Mouse (Mus musculus): ENCODE data around the gene Fgfr2. TPM values are rescaled to one million over a fixed set of nuclear protein-coding genes. Genes with fewer than 3 reads are reported as not detected.
A peak's percentile ranks its signal among the peaks of the same experiment; 100 is the strongest.

The Fgfr2 gene
- polyA plus RNA-seq, 1 experiment from 2014 or later: 123 TPM

DNA sequence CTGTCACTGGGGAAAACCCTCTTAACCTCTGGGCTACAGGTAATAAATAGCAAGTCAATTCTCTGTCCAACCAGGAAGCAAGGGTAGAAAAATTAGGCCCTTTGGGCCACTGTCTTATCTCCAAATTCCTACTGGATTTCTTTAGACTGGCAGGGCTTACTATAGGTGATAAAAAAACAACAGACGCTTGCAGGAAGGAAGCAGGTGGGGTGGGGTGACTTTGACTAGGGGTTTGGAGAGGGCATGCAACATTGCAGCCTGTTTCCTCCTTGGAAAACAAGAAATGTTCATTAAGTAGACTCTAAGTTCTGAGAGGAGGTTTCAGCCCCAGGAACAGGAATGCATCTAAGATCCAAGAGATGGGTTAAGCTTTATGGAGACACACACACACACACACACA is 2098.3 kb downstream of the Fgfr2 start:
- no peaks in the 10 kb centered on the region for H3K27me3 ChIP-seq
- H3K36me3 ChIP-seq: no peaks in the 10 kb centered on the region
- H3K4me1 ChIP-seq: no peaks in the 10 kb centered on the region
- no peak overlapping the region for H3K27ac ChIP-seq
- H3K9me3 ChIP-seq: no peaks in the 10 kb centered on the region
- 60% methylated on average over 1 of the region's 1 CpGs for WGBS
- H3K4me3 ChIP-seq: no peak overlapping the region
- no peak overlapping the region for H3K9ac ChIP-seq
- no peak for ATAC-seq (ENCODE audit: low FRiP score, low read depth)
- H3K4me2 ChIP-seq (replicated peaks): no peak overlapping the region

DNA sequence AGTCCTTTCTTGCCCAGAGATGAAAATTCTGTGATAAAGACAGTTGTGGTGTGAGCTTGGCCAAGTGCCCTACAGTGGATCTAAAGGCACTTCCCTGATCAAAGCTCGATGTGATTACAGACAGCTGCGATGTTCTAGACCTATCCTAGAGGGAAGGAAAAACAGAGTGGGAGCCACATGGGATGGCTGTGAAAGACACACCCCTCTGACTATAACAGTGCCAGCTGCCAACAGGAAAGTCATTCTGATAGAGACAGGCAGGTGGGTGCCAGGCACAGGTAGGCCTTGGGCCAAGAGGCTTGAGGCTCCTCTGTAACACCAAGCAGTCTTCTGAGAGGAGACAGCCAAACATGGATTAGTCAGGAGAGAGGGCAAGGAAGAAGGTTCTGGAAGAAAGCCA is 2104.0 kb downstream of the Fgfr2 start:
- H3K4me2 ChIP-seq (replicated peaks): no peak overlapping the region
- H3K36me3 ChIP-seq: no peaks in the 10 kb centered on the region
- H3K27ac ChIP-seq: no peak overlapping the region
- H3K9me3 ChIP-seq: 0 out of 2 replicates have a peak, but pooled peaks cover 5% of the 10 kb centered on the region
- ATAC-seq (ENCODE audit: low FRiP score, low read depth): no peak
- 87% methylated on average over 2 of the region's 2 CpGs for WGBS
- H3K27me3 ChIP-seq: no peaks in the 10 kb centered on the region
- H3K9ac ChIP-seq: no peak overlapping the region
- no peak overlapping the region for H3K4me3 ChIP-seq
- H3K4me1 ChIP-seq: no peaks in the 10 kb centered on the region

DNA sequence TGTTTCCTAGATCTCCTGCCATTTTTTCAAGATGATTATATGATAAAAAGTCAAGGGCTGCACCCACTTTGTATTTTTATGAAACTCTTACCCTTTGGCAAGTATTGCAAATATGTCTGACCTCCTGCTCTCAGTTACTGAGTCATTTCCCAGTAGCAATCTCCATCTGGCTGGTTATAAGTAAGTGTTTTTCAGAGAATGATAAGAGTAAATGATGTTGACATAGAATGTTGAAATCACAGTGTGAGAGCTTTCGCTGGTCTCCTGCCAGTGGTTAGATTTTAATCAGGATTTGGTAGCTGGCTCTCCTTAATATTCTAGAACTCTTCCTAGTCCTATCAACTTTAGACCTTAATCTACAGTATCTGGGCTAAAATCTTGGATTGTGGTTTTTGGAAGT is 2111.2 kb downstream of the Fgfr2 start:
- Histone ChIP-seq H3K9ac (no peak overlapping the region), H3K4me3 (no peak overlapping the region), H3K4me1 (no peaks in the 10 kb centered on the region), H3K27me3 (no peaks in the 10 kb centered on the region), H3K36me3 (no peaks in the 10 kb centered on the region), H3K4me2 (replicated peaks) (no peak overlapping the region), H3K9me3 (peaks cover 8% of the 10 kb centered on the region), H3K27ac (no peak overlapping the region)
- 83% methylated on average over 1 of the region's 1 CpGs for WGBS
- no peak for ATAC-seq (ENCODE audit: low FRiP score, low read depth)

DNA sequence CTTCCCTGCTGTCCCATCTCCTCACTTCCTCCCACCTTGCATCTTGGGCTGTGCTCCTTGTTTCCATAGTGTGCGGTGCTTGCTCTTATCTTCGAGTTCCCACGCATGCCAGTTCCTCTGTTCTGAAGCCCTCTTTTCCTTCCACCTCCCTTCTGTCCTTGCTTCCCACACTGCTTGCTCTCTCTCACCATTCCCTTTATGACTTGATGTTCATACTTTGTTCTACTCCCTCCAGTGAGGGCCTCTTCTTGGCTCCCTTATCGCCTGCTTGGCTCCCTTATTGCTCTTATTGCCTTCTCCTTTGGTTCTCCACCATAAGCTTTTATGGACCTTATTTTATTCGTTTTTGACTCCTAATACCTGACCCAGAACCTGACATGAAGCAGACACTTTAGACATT is 2114.0 kb downstream of the Fgfr2 start:
- ATAC-seq (ENCODE audit: low FRiP score, low read depth): no peak
- Histone ChIP-seq H3K9ac (no peak overlapping the region), H3K27me3 (no peaks in the 10 kb centered on the region), H3K4me3 (no peak overlapping the region), H3K27ac (no peak overlapping the region), H3K4me1 (no peaks in the 10 kb centered on the region), H3K36me3 (no peaks in the 10 kb centered on the region), H3K4me2 (replicated peaks) (no peak overlapping the region), H3K9me3 (peaks cover 17% of the 10 kb centered on the region)
- WGBS: 83% methylated on average over 5 of the region's 5 CpGs

DNA sequence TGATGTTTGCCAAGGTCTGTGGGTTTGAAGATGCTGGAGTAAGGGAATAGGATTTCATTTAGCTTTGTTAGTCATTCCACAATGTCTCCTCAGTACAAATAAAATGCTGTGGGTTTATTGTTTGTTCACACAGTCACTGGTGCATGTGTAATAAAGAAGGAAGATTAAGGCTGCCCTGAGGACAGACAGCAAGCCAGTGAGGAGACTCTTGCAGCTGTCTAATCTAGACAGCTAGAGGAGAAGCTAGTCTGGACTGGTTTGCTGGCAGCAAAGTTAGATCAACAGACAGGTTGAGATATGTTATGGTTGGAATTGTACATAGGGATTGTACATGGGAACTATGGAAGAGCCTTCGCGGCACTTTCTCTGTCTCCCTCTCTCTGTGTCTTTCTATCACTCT is 2115.9 kb downstream of the Fgfr2 start:
- WGBS: 93% methylated on average over 2 of the region's 2 CpGs
- no peaks in the 10 kb centered on the region for H3K36me3 ChIP-seq
- H3K9ac ChIP-seq: no peak overlapping the region
- H3K4me2 ChIP-seq (replicated peaks): no peak overlapping the region
- H3K4me3 ChIP-seq: no peak overlapping the region
- H3K4me1 ChIP-seq: no peaks in the 10 kb centered on the region
- H3K27me3 ChIP-seq: no peaks in the 10 kb centered on the region
- H3K9me3 ChIP-seq: peaks cover 17% of the 10 kb centered on the region
- H3K27ac ChIP-seq: no peak overlapping the region
- ATAC-seq (ENCODE audit: low FRiP score, low read depth): no peak

DNA sequence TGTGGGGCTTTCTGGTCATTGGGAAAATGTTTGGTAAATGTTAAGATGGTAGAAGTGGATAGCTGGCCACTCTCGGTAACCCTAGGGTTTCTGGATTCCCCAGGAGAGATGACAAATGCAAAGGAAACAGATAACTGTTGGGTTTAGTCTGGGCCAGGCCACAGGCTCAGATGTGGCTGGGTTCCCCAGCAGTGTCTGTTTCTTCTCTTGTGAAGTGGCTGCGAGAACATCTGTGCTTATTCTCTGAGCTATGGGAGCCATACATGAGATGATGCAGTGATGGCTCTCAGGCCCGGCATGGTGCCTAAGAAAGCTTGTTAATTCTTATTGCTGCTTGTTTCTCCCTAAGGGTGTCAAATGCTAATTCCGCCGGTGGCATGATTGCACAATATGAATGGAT is 2119.1 kb downstream of the Fgfr2 start:
- Histone ChIP-seq H3K4me1 (no peaks in the 10 kb centered on the region), H3K9me3 (peaks cover 17% of the 10 kb centered on the region), H3K9ac (no peak overlapping the region), H3K27me3 (no peaks in the 10 kb centered on the region), H3K4me3 (no peak overlapping the region), H3K27ac (no peak overlapping the region), H3K36me3 (no peaks in the 10 kb centered on the region), H3K4me2 (replicated peaks) (no peak overlapping the region)
- 88% methylated on average over 5 of the region's 5 CpGs for WGBS
- ATAC-seq (ENCODE audit: low FRiP score, low read depth): no peak

DNA sequence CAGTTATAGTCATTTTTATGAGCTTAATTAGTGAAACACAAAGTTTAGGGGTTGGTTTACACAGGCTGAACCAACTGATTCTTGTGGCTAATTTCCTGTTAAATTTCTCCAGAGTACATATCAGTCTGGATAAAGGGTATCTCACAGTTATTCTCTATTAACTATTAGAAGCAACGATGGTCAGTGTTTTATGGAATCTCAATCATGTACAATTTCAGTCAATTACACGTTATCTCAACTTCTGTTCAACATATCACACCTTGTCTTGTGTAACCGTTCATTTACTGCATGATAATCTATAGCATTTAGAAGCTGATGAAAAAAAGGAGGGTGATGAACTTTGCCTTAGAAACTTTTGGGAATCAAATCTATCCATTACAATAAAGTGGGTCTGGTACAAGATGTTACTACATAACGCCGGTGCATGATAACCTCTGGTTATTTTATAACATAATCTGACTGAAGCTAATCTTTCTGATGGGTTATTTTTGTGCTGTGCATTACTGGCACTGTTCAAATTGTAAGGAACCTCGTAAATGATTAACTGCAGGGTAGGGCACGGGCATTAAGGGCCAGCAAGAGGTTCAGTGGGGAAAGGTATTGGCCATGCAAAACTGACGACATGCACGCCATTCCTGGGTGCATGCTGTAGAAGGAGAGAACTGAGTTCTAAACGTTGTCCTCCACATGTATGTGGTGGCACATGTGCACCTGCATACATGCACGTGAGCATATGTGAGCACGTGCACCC is 2121.0 kb downstream of the Fgfr2 start:
- H3K4me1 ChIP-seq: no peaks in the 10 kb centered on the region
- no peak overlapping the region for H3K27ac ChIP-seq
- H3K36me3 ChIP-seq: no peaks in the 10 kb centered on the region
- 81% methylated on average over 12 of the region's 12 CpGs for WGBS
- no peak for ATAC-seq (ENCODE audit: low FRiP score, low read depth)
- H3K4me3 ChIP-seq: no peak overlapping the region
- H3K9me3 ChIP-seq: peaks cover 13% of the 10 kb centered on the region
- no peak overlapping the region for H3K4me2 ChIP-seq (replicated peaks)
- no peak overlapping the region for H3K9ac ChIP-seq
- H3K27me3 ChIP-seq: no peaks in the 10 kb centered on the region

DNA sequence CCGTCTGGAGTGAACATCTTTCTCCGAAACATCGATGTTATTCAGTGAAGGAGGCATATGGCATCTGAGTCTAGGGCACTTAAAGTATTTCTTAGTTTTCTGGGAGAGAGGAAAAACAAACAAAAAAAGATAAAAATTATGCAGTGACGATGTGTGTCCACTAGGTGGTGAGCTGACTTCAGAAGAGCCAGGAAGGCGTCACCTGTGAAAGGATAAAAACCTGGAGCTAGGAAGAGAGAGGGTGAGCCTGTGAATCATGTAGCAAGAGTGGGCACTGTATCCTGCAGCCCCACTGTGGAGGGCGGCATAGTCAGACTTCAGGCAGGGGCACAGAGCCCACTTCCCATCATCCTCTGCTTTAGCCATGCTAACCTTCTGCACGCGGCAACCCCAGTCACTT is 2129.2 kb downstream of the Fgfr2 start:
- H3K27me3 ChIP-seq: no peaks in the 10 kb centered on the region
- no peak overlapping the region for H3K4me3 ChIP-seq
- H3K4me1 ChIP-seq: peaks cover 10% of the 10 kb centered on the region
- no peaks in the 10 kb centered on the region for H3K36me3 ChIP-seq
- WGBS: 50% methylated on average over 8 of the region's 8 CpGs
- ATAC-seq (ENCODE audit: low FRiP score, low read depth): no peak
- 0 out of 2 replicates have a peak, but pooled peaks cover 3% of the 10 kb centered on the region for H3K9me3 ChIP-seq
- no peak overlapping the region for H3K4me2 ChIP-seq (replicated peaks)
- no peak overlapping the region for H3K9ac ChIP-seq
- H3K27ac ChIP-seq: no peak overlapping the region

DNA sequence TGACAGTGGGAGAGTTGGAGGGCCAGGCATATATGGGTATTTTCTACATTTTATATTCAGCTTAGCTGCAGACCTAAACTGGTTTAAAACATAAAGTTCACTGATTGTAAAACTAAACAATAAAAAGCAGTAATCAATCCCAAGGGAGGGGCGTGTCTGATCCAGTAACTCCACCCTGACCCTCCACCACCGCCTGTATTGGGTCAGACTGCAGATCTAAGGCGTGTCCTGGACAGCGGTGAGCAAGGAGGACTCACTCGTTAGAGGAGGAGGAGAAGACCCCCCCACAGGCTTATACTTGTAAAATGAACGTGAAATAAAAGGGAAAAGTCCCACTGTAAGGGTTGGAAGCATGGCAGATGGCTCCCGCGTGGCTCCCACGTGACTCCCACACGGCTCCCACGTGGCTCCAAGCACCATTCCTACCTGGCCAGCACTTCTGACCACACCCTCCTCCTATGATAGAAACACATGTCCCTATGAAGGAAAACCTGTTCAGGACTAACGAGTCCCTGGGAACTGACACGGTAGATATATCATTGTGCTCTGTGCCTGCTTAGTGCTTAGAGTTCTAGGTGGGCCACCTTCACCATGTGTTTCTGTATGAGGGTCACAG is 2131.9 kb downstream of the Fgfr2 start:
- H3K4me3 ChIP-seq: no peak overlapping the region
- H3K4me1 ChIP-seq: peaks cover 25% of the 10 kb centered on the region
- no peaks in the 10 kb centered on the region for H3K27me3 ChIP-seq
- peak; percentile 60; the same call in 1 of the 2 replicates for ATAC-seq (ENCODE audit: low FRiP score, low read depth)
- 66% methylated on average over 13 of the region's 13 CpGs for WGBS
- no peak overlapping the region for H3K27ac ChIP-seq
- H3K36me3 ChIP-seq: no peaks in the 10 kb centered on the region
- no peaks in the 10 kb centered on the region for H3K9me3 ChIP-seq
- no peak overlapping the region for H3K4me2 ChIP-seq (replicated peaks)
- no peak overlapping the region for H3K9ac ChIP-seq

DNA sequence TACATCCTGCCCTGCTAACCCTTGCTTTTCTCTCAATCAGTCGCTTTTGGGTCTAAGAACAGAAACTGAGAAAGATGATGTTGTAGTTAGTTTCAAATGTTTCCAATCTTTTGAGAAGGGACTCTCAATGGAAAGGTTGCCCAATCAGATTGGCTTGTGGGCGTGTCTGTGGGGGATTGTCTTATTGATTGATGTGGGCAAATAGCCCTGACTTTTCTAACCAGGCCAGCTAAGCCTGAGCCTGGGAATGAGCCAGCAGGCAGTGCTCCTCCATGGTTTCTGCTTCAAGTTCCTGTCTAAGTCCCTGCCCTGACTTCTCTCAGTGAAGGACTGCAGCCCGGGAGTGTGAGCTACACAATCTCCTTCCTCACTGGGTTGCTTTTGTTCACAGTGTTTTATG is 2133.8 kb downstream of the Fgfr2 start:
- Histone ChIP-seq H3K4me1 (peaks cover 34% of the 10 kb centered on the region), H3K27me3 (no peaks in the 10 kb centered on the region), H3K4me3 (no peak overlapping the region), H3K9ac (no peak overlapping the region), H3K9me3 (no peaks in the 10 kb centered on the region), H3K4me2 (replicated peaks) (no peak overlapping the region), H3K27ac (no peak overlapping the region), H3K36me3 (no peaks in the 10 kb centered on the region)
- WGBS: 68% methylated on average over 3 of the region's 3 CpGs
- no peak for ATAC-seq (ENCODE audit: low FRiP score, low read depth)

DNA sequence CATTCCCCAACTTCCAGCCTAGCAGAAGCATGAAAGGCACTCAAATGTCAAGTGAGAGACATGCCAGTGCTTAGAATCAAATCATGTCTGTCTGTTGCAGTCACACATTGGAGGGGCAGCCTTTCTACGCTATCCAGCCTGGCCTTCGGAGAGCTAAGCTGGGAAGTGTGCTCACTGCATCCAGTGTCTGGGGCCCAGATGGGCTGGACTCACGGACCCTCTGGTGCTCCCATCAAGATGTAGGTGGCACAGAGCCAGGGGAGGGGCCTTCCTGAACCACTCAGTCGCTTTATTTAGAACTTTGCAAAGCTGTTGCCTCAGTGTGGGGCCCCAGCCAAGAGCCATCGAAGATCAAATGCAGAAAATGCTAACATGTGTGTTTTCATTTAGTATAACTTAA is 2135.0 kb downstream of the Fgfr2 start:
- H3K4me1 ChIP-seq: peaks cover 45% of the 10 kb centered on the region
- ATAC-seq (ENCODE audit: low FRiP score, low read depth): peak; percentile 39; the same call in 1 of the 2 replicates
- H3K4me3 ChIP-seq: no peak overlapping the region
- H3K4me2 ChIP-seq (replicated peaks): no peak overlapping the region
- H3K9me3 ChIP-seq: no peaks in the 10 kb centered on the region
- no peak overlapping the region for H3K9ac ChIP-seq
- no peaks in the 10 kb centered on the region for H3K36me3 ChIP-seq
- H3K27me3 ChIP-seq: no peaks in the 10 kb centered on the region
- H3K27ac ChIP-seq: peak overlapping the region; percentile 69; the same call in 1 of the 2 replicates
- 30% methylated on average over 5 of the region's 5 CpGs for WGBS

DNA sequence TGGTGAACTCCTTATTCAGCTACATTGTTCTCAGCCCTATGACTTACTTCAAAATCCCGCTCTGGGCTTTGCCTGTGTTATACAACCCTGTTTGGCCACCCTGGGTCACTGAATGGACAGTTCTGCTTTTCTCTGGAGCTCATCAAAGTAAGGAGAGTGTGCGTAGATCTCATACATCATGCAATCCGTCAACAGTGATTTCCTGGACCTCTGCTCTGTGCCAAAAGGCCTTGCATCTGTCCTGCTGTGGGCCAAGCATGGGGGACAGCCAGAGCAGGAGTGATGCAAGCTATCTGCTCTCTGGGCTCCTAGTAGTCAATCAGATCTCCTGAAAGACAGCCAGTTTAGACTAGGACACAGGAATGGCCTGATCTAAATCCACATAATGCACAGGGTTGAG is 2137.4 kb downstream of the Fgfr2 start:
- no peak for ATAC-seq (ENCODE audit: low FRiP score, low read depth)
- Histone ChIP-seq H3K4me1 (peaks cover 58% of the 10 kb centered on the region), H3K4me2 (replicated peaks) (no peak overlapping the region), H3K36me3 (no peaks in the 10 kb centered on the region), H3K4me3 (no peak overlapping the region), H3K9ac (no peak overlapping the region), H3K27me3 (no peaks in the 10 kb centered on the region), H3K27ac (no peak overlapping the region), H3K9me3 (no peaks in the 10 kb centered on the region)
- WGBS: 81% methylated on average over 3 of the region's 3 CpGs

DNA sequence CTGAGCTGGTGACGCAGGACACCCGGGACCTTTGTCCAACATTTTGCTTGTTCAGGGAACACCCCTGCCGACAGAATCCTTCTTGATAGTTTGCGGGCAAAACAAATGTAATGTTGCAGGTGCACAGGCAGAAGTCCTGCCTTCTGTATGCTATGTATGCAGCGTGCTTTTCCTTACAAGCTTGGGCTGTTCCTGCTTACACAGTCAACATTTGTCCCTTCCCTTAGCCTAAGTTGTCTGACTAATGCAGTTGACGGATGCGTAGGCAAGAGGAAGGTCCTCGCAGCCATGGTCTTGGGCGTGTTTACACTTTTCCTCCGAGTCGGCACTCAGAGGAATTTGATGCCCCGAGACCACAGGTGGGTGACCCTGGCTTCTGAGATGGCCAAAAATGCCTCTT is 2138.0 kb downstream of the Fgfr2 start:
- H3K27ac ChIP-seq: no peak overlapping the region
- no peak for ATAC-seq (ENCODE audit: low FRiP score, low read depth)
- H3K36me3 ChIP-seq: no peaks in the 10 kb centered on the region
- no peak overlapping the region for H3K4me3 ChIP-seq
- no peaks in the 10 kb centered on the region for H3K9me3 ChIP-seq
- no peak overlapping the region for H3K4me2 ChIP-seq (replicated peaks)
- H3K9ac ChIP-seq: no peak overlapping the region
- H3K4me1 ChIP-seq: peaks cover 62% of the 10 kb centered on the region
- 88% methylated on average over 12 of the region's 12 CpGs for WGBS
- H3K27me3 ChIP-seq: no peaks in the 10 kb centered on the region
